Mouse (Mus musculus) lung, embryonic 15.5 days (tissue): ENCODE measurements at regions not wholly inside any gene's neighbourhood (a gene's known extent, or its start where the extent isn't known, plus 50 kb on each side); places are given as distances from the start of the nearest gene placed in this dataset.
A peak's percentile ranks its signal among the peaks of the same experiment; 100 is the strongest.

Experiments
- ATAC-seq: fragments of 200-750 bp; cut with Nextera tagmentation; 2 replicates; pipeline ENCODE4 v1.8.0; 2017; ENCODE audit warnings: moderate number of reproducible peaks, borderline replicate concordance; ENCODE audit not compliant: low FRiP score, low TSS enrichment; ENCODE audit errors: extremely low read depth
- H3K27ac ChIP-seq: fragments of 300-500 bp; sonication (generic); 2 replicates; pipeline ENCODE4 v1.5.1; 2015; ENCODE audit warnings: moderate library complexity, mild to moderate bottlenecking, inconsistent platforms
- H3K27me3 ChIP-seq: fragments of 300-500 bp; sonication (generic); 2 replicates; pipeline ENCODE4 v1.6.1; 2015; ENCODE audit warnings: inconsistent platforms
- H3K36me3 ChIP-seq: fragments of 300-500 bp; sonication (generic); 2 replicates; pipeline ENCODE4 v1.6.1; 2015; ENCODE audit warnings: inconsistent platforms
- H3K4me1 ChIP-seq: fragments of 300-500 bp; sonication (generic); 2 replicates; pipeline ENCODE4 v1.6.1; 2015; ENCODE audit warnings: inconsistent platforms
- H3K4me2 ChIP-seq: fragments of 300-500 bp; sonication (generic); 2 replicates; pipeline ENCODE4 v1.6.1; 2015; ENCODE audit warnings: inconsistent platforms, mild to moderate bottlenecking, moderate library complexity
- H3K4me3 ChIP-seq: fragments of 300-500 bp; sonication (generic); 2 replicates; pipeline ENCODE4 v1.5.1; 2015; ENCODE audit warnings: mild to moderate bottlenecking, inconsistent platforms
- H3K9ac ChIP-seq: fragments of 300-500 bp; sonication (generic); 2 replicates; pipeline ENCODE4 v1.6.1; 2015; ENCODE audit warnings: inconsistent platforms
- H3K9me3 ChIP-seq: fragments of 300-500 bp; sonication (generic); 2 replicates; pipeline ENCODE4 v1.6.1; 2016; ENCODE audit warnings: inconsistent platforms
- WGBS: fragments of 180-500 bp; shearing (Covaris S2); methylation state at CpG from one replicate; pipeline ENCODE4 v1.1.7; 2015; 5-methylcytosine and 5-hydroxymethylcytosine counted together

DNA sequence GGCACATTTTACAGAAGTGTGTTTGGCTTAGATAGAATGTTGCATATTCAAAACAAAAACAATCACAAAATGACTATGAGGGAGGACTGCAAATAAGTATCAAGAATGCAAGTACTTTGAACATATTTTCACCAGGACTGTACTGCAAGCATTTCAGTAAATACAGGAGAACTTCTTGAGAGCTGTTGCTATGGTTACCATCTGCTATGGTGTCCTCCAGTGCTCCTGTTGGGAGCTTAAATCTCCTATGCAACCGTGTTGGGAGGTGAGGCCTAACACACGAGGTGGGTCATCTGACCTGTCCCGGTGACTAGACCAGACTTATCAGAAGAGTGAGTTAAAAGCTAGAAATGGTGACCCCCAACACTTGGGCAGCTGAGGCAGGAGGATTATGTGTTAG, 253.9 kb downstream of the 1500009L16Rik start:
- Histone ChIP-seq H3K4me3 (no peak overlapping the region), H3K4me2 (no peak overlapping the region), H3K36me3 (no peaks in the 10 kb centered on the region), H3K9me3 (no peaks in the 10 kb centered on the region), H3K27me3 (no peaks in the 10 kb centered on the region), H3K27ac (no peak overlapping the region), H3K9ac (no peak overlapping the region), H3K4me1 (no peaks in the 10 kb centered on the region; the same call in 1 of the 2 replicates)
- peak; percentile 52; the same call in 1 of the 2 replicates for ATAC-seq
- 30% methylated on average over 3 of the region's 3 CpGs for WGBS

DNA sequence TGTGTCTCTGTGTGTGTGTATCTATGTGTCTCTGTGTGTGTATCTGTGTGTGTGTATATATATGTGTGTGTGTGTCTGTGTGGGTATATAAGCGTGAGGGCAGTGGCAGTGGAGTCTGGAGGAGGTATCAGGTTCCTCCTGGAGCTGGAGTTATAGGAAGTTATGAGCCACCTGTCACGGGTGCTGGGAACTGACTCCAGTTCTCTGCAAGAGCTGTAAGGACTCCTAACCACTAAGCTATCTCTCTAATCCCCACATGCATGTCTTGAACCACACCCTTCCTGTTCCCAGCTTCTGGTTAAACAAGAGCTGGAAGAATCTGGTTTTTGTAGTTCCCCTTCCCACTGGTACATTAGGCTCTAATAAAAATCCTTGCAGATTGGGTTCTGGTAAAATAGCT, 257.3 kb downstream of the 1500009L16Rik start:
- Histone ChIP-seq H3K4me1 (0 out of 2 replicates have a peak, but pooled peaks cover 1% of the 10 kb centered on the region), H3K9me3 (no peaks in the 10 kb centered on the region), H3K27me3 (no peaks in the 10 kb centered on the region), H3K4me3 (no peak overlapping the region), H3K27ac (no peak overlapping the region), H3K9ac (no peak overlapping the region), H3K36me3 (no peaks in the 10 kb centered on the region), H3K4me2 (no peak overlapping the region)
- 75% methylated on average over 2 of the region's 2 CpGs for WGBS
- no peak for ATAC-seq

DNA sequence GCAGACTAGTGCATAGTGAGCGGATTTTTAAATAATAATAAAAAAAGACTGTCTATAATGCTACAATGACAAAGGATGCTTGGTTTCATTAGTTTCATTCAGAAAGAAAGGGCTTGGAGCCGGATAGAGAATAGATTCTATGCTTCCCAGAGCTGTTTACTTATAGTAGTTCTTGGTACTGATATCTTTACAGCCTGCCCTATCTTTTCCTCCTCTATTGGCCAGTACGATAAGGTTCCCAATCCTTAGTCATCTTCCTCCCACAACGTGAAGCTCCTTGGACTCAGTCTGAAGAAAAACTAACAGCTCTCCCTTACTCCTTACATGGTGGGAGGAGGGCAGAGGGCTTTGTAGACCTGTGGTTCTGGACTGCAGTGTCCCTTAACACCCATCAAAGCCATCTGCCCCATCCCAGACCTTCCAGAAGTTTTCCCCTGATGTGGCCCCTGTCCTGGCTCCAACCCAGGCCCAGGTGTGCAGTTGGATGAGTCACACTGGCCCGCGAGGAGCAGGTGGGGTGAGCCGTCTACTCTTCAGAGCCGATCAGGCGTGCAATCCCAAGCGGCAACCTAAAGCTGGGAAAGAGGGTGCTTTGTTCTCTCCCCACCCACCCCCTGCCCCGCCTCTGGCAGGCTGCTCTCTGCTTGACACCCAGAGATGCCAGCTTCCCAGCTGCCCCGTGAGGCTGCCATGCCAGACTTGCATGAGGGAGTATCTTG, 262.2 kb downstream of the 1500009L16Rik start:
- Histone ChIP-seq H3K4me1 (0 out of 2 replicates have a peak, but pooled peaks cover 3% of the 10 kb centered on the region), H3K36me3 (no peaks in the 10 kb centered on the region), H3K27ac (no peak overlapping the region), H3K27me3 (no peaks in the 10 kb centered on the region), H3K4me2 (no peak overlapping the region), H3K9me3 (no peaks in the 10 kb centered on the region), H3K4me3 (no peak overlapping the region), H3K9ac (no peak overlapping the region)
- no peak for ATAC-seq
- WGBS = 54% methylated on average over 12 of the region's 12 CpGs

DNA sequence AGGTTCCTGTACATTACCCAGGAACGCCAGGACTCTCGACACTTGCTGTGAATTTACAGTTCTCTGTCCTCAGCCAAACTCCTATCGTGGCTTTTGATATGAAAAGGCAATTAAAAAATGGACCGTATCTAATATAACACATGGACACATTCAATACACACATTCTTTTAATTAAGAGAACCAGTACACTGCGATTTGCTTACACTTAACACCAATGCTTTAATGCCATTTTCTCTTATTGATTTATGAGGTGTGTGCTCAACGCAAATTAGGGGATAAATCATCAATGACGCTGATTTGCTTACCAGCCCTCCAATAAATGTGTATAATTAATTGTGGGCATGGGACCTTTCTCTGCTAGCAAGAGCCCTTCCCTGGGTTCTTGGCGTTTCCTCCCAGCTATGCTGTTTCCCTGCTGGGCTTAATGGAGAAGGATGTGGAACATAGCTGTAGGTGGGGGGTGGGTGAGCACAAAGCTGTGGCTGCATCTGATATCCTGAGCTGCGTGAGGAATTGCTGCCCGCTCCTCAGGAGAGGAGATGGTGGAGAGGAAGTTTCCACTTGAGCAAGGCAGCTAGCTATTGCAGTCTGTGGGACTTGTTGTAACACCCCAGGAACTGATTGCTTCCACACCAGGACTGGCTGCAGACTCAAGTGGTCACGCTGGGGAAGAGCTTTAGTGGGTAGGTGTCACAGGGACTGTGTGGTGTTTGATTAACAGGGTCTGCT, 270.1 kb downstream of the 1500009L16Rik start:
- WGBS = 54% methylated on average over 11 of the region's 11 CpGs
- Histone ChIP-seq H3K4me1 (peaks cover 16% of the 10 kb centered on the region), H3K9ac (no peak overlapping the region), H3K36me3 (no peaks in the 10 kb centered on the region), H3K4me3 (no peak overlapping the region), H3K4me2 (no peak overlapping the region), H3K9me3 (no peaks in the 10 kb centered on the region), H3K27ac (peak overlapping the region; percentile 9; the same call in 1 of the 2 replicates), H3K27me3 (no peaks in the 10 kb centered on the region)
- ATAC-seq = no peak

DNA sequence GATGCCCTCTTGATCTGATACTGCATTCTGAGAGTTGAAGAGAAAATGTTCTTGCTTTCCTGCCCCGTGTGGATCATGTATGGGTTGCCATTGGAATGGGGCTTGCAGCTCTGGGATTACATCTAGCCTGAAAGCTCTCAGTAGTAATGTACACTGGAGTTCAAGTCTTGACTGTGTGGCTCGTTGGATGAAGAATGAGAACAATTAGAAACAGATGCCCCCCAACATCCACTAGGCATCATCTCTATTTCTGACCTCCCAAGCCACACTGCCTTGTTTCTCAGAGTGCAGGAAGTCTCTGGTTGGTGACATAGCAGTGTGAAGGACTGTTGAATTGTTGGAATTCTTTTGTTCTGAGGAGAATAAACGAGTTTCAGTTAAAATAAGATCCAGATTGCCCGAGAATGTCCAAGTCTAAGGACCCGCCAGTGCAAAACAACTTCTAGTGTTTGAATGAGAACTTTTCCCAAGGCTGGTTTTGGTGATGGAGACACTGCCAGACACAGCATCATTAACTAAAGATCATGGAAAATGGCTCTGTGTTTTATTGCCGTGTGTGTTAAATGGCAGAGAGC, 272.4 kb downstream of the 1500009L16Rik start:
- H3K9me3 ChIP-seq = no peaks in the 10 kb centered on the region
- H3K27ac ChIP-seq = 0 out of 2 replicates have a peak overlapping the region, but pooled peaks have one; percentile 1
- no peak overlapping the region for H3K9ac ChIP-seq
- no peak overlapping the region for H3K4me3 ChIP-seq
- no peaks in the 10 kb centered on the region for H3K36me3 ChIP-seq
- H3K4me2 ChIP-seq = no peak overlapping the region
- H3K27me3 ChIP-seq = no peaks in the 10 kb centered on the region
- ATAC-seq = no peak
- H3K4me1 ChIP-seq = peaks cover 19% of the 10 kb centered on the region
- 33% methylated on average over 6 of the region's 6 CpGs for WGBS

DNA sequence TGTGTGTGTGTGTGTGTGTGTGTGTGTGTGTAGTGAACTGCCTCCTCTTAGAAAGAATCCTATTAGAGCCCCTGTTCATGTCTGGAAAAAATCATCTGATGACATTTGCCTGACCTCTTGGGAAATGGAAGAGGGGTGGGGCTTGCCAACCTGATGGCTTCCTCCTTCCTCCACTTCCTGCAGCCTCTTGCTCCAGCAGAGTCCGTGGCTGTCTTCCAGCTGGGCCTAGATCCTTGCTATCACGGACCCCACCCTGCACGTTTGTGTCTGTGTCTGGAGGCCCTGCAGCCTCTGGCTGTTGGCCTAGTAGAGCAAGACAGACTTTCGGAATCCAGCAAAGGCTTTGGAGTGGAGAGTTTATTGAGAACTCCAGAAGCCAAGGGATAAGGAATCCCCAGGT, 273.2 kb downstream of the 1500009L16Rik start:
- Histone ChIP-seq H3K27ac (peak overlapping the region; percentile 19; the same call in 1 of the 2 replicates), H3K4me2 (no peak overlapping the region), H3K4me3 (no peak overlapping the region), H3K9ac (no peak overlapping the region), H3K4me1 (peaks cover 19% of the 10 kb centered on the region), H3K9me3 (no peaks in the 10 kb centered on the region), H3K36me3 (no peaks in the 10 kb centered on the region), H3K27me3 (no peaks in the 10 kb centered on the region)
- ATAC-seq = peak; percentile 72
- 35% methylated on average over 4 of the region's 4 CpGs for WGBS

DNA sequence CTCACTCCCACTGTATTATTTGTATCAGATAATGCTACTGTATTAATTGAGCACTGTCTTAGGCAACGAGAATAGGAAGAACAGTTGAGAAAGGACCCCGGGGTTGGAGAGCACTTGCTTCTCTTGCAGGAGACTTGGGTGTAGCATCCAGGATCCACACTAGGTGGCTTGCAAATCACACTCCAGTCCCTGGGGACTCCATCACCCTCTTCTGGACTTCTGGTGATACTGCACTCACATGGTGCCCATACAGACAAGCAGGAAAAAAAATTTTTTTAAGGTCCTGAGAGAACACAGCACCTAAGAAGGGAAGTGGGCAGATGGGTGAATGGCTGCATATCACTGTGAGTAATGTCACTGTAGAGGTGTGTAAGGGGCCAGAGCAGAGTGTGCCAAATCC, 273.8 kb downstream of the 1500009L16Rik start:
- H3K4me1 ChIP-seq = peaks cover 19% of the 10 kb centered on the region
- WGBS = 74% methylated on average over 2 of the region's 2 CpGs
- H3K4me3 ChIP-seq = no peak overlapping the region
- no peak overlapping the region for H3K4me2 ChIP-seq
- no peaks in the 10 kb centered on the region for H3K9me3 ChIP-seq
- no peak overlapping the region for H3K9ac ChIP-seq
- H3K27me3 ChIP-seq = no peaks in the 10 kb centered on the region
- H3K36me3 ChIP-seq = no peaks in the 10 kb centered on the region
- no peak overlapping the region for H3K27ac ChIP-seq
- ATAC-seq = no peak

DNA sequence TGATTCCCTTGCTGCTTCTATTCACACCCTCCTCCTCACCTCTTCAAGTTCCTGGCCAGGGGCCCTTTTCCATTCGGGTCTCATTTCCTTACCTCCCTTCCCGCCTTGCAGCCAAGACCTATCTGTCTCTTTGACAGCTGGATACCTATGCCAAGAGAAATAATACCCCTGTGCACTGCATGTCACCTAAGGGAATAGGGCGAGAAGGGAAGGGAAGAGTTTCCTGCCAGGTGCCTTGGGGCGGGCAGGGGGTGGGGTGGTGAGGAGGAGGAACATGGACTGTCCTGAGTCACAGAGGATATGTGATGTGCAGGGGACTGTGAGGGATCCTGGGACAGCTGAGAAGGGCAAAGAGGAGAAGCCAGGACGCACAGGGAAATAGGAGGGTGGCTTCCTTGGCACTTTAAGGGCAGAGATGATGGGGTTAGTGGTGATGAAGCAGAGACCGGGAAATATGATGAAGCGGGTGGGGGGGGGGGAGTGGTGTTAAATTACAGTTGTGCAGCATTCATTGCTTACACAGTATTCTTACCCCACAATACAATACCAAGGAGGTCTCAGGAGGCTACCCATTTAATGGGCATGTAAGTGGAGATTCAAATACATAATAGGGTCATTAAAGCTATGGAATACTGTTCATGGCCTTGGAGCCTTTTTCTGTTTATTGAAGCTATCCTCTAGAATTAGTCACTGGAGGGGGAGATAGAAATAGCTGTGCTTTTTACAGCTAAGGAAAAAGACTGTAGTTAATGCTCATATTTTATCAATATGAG, 278.0 kb downstream of the 1500009L16Rik start:
- no peaks in the 10 kb centered on the region for H3K9me3 ChIP-seq
- H3K27me3 ChIP-seq = no peaks in the 10 kb centered on the region
- no peak overlapping the region for H3K4me2 ChIP-seq
- no peak overlapping the region for H3K27ac ChIP-seq
- 54% methylated on average over 7 of the region's 7 CpGs for WGBS
- 0 out of 2 replicates have a peak, but pooled peaks have one; percentile 17 for ATAC-seq
- peaks cover 14% of the 10 kb centered on the region for H3K4me1 ChIP-seq
- H3K4me3 ChIP-seq = no peak overlapping the region
- no peaks in the 10 kb centered on the region for H3K36me3 ChIP-seq
- H3K9ac ChIP-seq = no peak overlapping the region

DNA sequence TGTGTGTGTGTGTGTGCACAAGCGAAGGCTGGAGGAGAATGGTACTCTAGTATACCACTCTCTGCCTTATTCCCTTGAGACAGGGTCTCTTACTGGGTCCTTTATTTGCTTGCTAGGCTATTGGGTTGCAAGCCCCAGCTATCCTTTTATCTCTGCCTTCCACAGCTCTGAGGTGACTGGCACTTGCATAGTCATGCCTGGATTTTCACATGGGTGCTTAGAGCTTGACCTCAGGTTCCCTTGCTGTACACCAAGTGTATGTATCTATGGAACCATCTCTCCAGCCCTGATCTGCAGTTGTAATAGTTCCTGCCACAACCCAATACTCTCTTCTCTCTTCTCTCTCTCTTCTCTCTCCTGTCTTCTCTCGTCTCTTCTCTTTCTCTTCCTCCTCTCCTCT, 280.1 kb downstream of the 1500009L16Rik start:
- no peaks in the 10 kb centered on the region for H3K27me3 ChIP-seq
- ATAC-seq = no peak
- H3K9me3 ChIP-seq = no peaks in the 10 kb centered on the region
- no peak overlapping the region for H3K9ac ChIP-seq
- H3K36me3 ChIP-seq = no peaks in the 10 kb centered on the region
- no peak overlapping the region for H3K4me3 ChIP-seq
- H3K4me1 ChIP-seq = peaks cover 8% of the 10 kb centered on the region; the same call in 1 of the 2 replicates
- WGBS = 64% methylated on average over 2 of the region's 2 CpGs
- no peak overlapping the region for H3K27ac ChIP-seq
- no peak overlapping the region for H3K4me2 ChIP-seq

DNA sequence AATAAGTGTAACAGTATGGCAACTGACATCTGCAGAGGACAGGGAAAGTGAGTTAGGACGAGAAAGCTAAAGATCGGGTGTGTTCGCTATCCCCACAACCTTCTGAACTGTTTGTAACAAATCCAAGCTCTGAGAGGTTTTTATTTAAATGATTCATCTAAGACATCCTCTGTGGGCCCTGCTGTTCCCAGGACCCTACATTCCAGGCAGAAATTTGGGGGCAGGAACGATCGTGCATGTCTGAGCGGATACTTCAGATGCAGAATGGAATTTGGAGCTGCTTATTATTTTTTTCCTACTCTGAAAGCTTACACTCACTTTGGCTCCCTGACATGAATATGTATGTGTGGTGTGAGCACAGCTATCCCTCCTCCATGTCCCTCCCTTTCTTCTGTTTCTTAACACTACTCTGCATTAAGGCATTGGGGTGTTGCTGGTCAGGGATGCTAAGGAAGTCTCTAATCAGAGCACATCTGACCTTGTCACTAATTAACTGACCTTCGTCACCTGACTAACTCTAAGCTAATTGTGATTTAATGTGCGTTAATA, 281.0 kb downstream of the 1500009L16Rik start:
- Histone ChIP-seq H3K4me2 (no peak overlapping the region), H3K36me3 (no peaks in the 10 kb centered on the region), H3K27ac (0 out of 2 replicates have a peak overlapping the region, but pooled peaks have one; percentile 50), H3K27me3 (no peaks in the 10 kb centered on the region), H3K4me1 (peaks cover 11% of the 10 kb centered on the region; the same call in 1 of the 2 replicates), H3K9me3 (no peaks in the 10 kb centered on the region), H3K9ac (no peak overlapping the region), H3K4me3 (no peak overlapping the region)
- ATAC-seq = no peak
- 49% methylated on average over 8 of the region's 8 CpGs for WGBS

DNA sequence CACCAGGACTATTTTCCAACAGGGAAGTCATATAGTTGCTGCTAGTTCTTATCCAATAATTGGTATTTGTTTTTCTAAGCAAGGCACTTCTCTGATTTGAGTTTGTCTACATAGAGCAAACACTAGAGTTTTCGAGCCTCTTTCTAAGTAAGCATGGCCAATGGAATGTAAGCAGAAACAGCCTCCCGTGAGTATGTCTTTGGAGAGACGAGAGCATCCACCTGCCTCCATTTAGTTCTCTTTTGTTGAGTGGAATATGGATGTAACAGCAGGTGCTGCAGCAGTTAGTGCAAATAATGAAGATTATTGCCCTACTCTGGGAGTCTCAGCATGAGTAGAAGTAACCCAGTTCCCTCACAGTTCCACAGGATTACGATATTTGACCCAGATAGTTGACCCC, 286.3 kb downstream of the 1500009L16Rik start:
- 60% methylated on average over 4 of the region's 4 CpGs for WGBS
- Histone ChIP-seq H3K27me3 (no peaks in the 10 kb centered on the region), H3K4me3 (no peak overlapping the region), H3K9me3 (no peaks in the 10 kb centered on the region), H3K9ac (no peak overlapping the region), H3K36me3 (no peaks in the 10 kb centered on the region), H3K27ac (peak overlapping the region; percentile 65), H3K4me2 (no peak overlapping the region), H3K4me1 (peaks cover 11% of the 10 kb centered on the region; the same call in 1 of the 2 replicates)
- ATAC-seq = peak; percentile 59; the same call in 1 of the 2 replicates
